Mouse (Mus musculus) ES-E14 (cell line): ENCODE data around the gene Prex1.

Experiments used
- CHD2 ChIP-seq: IDR thresholded peaks from 2 replicates; pipeline ENCODE4 v1.6.1; 2014; ENCODE audit warnings: mild to moderate bottlenecking, low read depth, low read length, inconsistent platforms
- HCFC1 ChIP-seq: IDR thresholded peaks from 2 replicates; pipeline ENCODE4 v1.6.1; 2012; ENCODE audit warnings: low read length, inconsistent platforms, borderline replicate concordance; ENCODE audit not compliant: insufficient read depth
- MAFK ChIP-seq: IDR thresholded peaks from 2 replicates; pipeline ENCODE4 v1.6.1; 2014; ENCODE audit warnings: mild to moderate bottlenecking, low read depth, low read length, inconsistent platforms; ENCODE audit not compliant: insufficient read depth
- ZC3H11A ChIP-seq: IDR thresholded peaks from 2 replicates; pipeline ENCODE4 v1.6.1; 2012; ENCODE audit warnings: low read depth, mild to moderate bottlenecking, inconsistent platforms, low read length, borderline replicate concordance
- ZNF384 ChIP-seq: IDR thresholded peaks from 2 replicates; pipeline ENCODE4 v1.6.1; 2012; ENCODE audit warnings: low read depth, low read length, inconsistent platforms

DNA sequence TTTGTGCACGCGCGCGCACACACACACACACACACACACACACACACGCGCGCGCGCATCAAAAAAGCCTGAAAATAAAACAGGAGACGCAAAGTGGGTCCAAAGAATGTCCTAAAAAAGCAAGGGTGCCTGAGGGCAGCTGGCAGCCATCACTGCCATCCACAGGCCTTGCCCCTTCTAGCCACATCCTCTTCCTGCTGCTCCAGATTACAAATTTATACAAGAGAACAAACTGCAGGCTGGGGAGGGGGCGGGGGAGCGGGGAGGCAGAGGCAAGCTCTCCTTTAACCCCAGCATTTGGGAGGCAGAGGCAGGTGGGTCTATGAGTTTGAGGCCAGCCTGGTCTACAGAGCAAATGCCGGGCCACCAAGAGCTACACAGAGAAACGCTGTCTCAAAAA lies 42.0 kb downstream of the Prex1 start:
- TF ChIP-seq CHD2 (no peak), ZC3H11A (no peak), MAFK (no peak), ZNF384 (no peak), HCFC1 (no peak)
